Mouse (Mus musculus) lung, postnatal 36 days (tissue): ENCODE measurements at regions not wholly inside any gene's neighbourhood (a gene's known extent, or its start where the extent isn't known, plus 50 kb on each side); places are given as distances from the start of the nearest gene placed in this dataset.

Experiments used
- DNase-seq: peaks from one replicate; pipeline ENCODE4 v3.0.0; 2022; ENCODE audit warnings: mixed read lengths

DNA sequence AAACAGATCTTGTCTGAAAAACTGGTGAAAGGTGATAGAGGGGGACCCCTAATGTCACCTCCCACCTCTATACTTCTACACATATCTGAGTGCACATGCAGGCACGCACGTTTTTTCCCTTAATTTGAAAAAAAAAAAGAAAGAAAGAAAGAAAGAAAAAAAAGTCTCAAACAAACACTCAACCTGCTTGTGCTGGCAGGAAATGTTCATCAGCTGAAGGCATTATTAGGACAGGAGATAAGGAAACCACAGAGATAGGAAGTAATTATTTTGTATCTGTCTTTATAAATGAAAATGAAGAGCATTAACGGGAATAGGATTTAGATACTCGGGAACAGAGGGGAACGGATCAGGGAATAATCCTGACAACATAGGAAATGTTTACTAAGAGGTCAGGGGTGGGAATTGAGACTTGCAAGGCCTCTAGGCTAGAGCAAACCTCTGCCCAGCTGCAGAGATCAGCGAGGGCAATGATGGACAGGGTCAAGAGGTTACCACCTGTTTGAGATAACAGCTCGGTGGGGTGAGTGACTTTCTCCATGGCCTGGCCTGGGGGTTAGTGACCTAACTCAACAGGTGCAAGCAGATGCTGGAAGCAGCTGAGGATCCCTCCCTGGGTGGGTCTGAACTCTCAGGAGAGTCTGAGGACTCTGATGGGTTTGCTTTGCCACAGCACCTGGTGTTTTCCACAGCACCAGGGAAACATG lies 129.7 kb upstream of the Cadm1 start:
- no peak for DNase-seq

GRCm38 (mm10) chr9:47401511-47401910 lies 128.5 kb upstream of the Cadm1 start:
- no peak for DNase-seq

- DNase-seq, result no peak
Observed at GRCm38 (mm10) chr9:47403317-47403716, 126.7 kb upstream of the Cadm1 start.

GRCm38 (mm10) chr9:47404821-47405220 lies 125.2 kb upstream of the Cadm1 start:
- DNase-seq, result no peak

- DNase-seq, result no peak
Observed at GRCm38 (mm10) chr9:47405547-47405946, 124.4 kb upstream of the Cadm1 start.

DNA sequence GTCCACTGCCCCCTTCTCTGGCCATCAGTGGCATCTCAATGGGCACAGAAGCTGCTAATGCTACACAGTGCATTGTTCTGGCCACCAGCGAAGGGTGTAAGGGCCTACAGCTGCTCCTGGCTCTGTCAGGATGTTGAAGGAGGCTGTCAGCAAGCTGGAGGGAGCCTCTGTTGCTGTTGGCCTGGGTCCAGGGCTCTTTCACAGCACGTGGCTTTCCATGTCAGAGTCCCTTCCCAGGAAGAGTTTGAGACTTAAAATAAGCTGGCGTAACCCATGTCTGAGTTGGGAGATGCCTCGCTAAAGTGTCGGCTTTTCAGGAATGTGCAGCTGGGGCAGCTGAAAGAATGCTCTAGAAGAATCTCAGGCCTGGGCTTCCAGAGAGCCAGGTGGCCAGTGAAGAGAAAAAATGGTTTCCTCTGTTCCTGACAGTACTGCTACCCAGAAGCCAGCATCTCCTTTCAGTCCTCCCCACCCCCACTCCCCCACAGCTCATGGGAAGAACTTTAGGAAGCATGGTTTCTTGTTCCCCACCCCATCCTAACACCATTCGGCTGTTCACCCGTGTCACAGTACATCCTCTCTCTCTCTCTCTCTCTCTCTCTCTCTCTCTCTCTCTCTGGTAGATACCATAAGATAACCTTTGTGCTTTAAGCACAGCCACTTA lies 122.8 kb upstream of the Cadm1 start:
- peak; percentile 85 for DNase-seq

DNA sequence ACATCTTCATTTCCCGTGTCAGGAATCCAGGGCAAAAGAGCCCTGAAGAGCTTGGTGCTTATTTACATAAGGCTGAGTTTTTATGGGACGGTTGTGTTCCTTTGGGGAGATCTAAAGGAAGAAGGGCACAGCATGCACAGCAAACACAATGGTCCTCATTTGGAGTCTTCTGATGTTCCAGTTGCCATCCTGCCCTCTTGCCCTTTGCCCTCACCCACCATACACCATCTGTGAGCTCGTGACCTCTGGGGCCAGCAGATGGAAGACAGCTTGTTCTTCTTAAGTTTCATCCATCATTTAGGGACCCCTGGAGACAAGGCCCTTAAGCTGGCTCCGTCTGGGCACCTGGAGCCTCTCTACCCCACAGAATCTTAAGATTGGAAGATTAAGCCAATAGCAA lies 121.9 kb upstream of the Cadm1 start:
- DNase-seq, result no peak

DNA sequence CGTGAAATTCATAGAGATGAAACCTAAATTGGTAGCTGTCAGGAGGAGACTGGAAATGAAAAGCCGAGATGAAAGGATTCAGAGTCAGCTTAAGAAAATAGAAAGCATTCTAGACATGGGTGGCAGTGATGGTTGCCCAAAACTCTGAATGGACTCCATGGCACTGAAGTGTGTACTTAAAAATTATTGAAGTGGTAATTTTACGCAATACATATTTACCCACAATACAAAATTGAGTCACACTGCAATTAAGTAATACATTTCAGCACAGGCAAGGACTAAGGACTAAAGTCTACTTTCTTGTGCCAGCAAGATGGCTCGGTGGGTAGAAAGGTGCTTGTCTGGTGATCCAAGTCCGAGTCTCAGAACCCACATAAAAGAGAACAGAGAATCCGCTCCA lies 120.4 kb upstream of the Cadm1 start:
- peak; percentile 38 for DNase-seq

- no peak for DNase-seq
Observed at GRCm38 (mm10) chr9:47412786-47413185, 117.2 kb upstream of the Cadm1 start.

DNA sequence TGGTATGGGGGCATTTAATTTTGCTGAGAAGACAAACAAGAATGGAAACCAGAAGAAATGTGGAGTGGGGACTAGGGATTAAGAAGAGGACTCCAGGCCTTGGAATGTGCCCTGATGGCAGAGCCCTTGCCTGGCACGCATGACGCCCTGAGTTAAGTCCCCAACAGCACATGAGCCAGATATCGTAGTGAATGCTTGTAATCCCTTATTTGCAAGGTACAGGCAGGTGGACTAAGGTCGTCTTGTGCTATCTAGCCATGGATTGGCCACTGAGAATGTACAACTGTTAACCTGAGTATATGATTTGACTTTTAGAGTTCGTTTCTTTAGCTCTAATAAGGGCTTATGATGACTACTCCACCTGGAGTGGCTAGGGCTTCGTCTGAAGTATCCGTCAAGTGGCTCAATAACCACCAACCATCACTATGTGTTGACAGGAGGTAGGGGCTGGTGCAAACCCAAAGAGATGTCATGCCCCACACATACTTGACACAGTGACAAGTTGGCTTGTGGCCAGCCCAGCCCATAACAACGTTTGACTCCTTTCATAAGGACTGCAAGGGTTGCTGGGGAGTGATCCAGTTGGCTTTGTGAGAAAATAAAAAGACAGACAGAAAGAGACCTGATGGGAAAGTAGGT lies 115.5 kb upstream of the Cadm1 start:
- DNase-seq, result peak; percentile 81

- DNase-seq, result peak; percentile 89
Observed at GRCm38 (mm10) chr9:47422151-47422599, 107.8 kb upstream of the Cadm1 start.

- DNase-seq, result peak; percentile 85
Observed at GRCm38 (mm10) chr9:47422741-47423461, 107.1 kb upstream of the Cadm1 start.

- DNase-seq, result no peak
Observed at GRCm38 (mm10) chr9:47423462-47423832, 106.5 kb upstream of the Cadm1 start.

DNA sequence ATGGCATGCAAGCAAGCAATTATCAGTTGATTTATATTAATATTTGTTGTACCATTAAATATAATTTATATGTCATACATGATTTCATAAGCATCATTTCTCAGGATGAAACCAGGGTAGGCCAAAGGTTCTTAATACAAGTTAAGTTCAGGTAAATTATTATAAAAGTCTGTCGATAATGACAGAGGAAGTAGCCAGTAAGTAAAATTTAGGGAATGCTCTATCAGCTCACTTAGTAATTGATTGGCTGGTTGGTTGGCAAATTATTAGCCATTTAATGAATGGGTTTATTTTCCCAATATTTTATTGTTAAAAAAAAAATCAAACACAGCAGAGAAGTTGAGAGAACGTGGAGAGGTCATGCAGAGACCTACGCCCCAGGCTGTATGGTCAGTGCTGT lies 105.8 kb upstream of the Cadm1 start:
- DNase-seq, result no peak

DNA sequence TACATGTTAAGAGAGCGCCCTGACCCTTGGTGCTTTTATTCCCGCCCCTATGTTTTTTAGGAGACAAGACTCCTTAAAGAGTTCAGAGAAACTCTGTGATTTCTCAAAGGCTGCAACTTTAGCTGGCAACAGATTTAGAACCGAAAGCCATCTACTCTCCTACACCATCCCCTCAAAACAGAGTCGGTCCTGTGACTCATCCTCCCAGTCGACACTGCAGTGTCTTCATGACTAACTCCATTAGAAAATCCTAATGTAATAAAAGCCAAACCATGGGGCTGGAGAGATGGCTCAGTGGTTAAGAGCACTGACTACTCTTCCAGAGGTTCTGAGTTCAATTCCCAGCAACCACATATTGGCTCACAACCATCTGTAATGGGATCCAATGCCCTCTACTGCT lies 103.3 kb upstream of the Cadm1 start:
- no peak for DNase-seq

- DNase-seq, result peak; percentile 73
Observed at GRCm38 (mm10) chr9:47428710-47429341, 101.1 kb upstream of the Cadm1 start.

DNA sequence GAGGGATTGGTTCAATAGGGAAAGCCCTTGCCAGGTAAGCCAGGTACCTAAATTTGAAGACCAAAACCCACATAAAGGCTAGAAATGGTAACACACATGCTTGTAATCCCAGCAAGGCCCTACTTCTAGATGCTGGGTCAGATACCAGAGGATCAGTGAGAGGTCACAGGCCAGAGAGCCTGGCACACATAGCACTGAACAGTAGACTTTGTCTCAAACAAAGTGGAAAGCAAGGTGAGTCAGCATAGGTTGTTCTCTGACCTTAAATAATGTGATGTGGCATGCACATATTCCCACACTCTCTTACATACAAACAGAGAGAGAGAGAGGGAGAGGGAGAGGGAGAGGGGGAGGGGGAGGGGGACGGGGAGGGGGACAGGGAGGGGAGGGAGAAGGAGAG lies 100.3 kb upstream of the Cadm1 start:
- DNase-seq, result no peak

- no peak for DNase-seq
Observed at GRCm38 (mm10) chr9:47432715-47433114, 97.3 kb upstream of the Cadm1 start.

DNA sequence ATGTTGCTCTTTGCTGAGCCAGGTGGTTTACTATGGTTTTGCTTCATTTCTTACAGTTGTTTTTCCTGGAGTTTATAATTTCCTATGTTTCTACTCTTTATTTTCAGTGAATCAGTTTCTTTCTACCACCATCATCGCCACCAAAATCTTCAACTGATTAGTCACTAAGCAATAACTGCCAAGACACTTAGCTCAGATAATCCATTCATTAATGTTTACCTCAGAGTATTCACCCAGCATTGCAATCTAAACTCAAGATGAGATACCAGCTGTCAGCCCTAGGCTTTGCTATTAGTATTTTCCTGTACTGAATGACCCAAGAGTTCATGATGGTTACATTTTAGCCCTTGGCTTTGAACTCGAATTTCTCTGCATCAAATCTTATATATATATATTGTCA lies 96.8 kb upstream of the Cadm1 start:
- DNase-seq, result no peak

GRCm38 (mm10) chr9:47434091-47434490 lies 95.9 kb upstream of the Cadm1 start:
- DNase-seq, result no peak

GRCm38 (mm10) chr9:47438976-47439375 lies 91.0 kb upstream of the Cadm1 start:
- no peak for DNase-seq

- DNase-seq, result no peak
Observed at GRCm38 (mm10) chr9:47439506-47439905, 90.5 kb upstream of the Cadm1 start.

GRCm38 (mm10) chr9:47440128-47440527 lies 89.8 kb upstream of the Cadm1 start:
- peak; percentile 14 for DNase-seq
